Mouse (Mus musculus) forebrain, embryonic 16.5 days (tissue): Measurements from ENCODE around the gene Setdb1. TPM values are rescaled to one million over a fixed set of nuclear protein-coding genes. Genes with fewer than 3 reads are reported as not detected.
A peak's percentile ranks its signal among the peaks of the same experiment; 100 is the strongest.

ENCODE experiments used
- ATAC-seq: fragments of 200-750 bp; cut with Nextera tagmentation; 2 replicates; pipeline ENCODE4 v1.8.0; 2017; ENCODE audit warnings: mild to moderate bottlenecking, moderate library complexity
- H3K27ac ChIP-seq: fragments of 300-500 bp; sonication (generic); 2 replicates; pipeline ENCODE4 v1.5.1; 2014; ENCODE audit warnings: low read length, control low read depth
- H3K27me3 ChIP-seq: fragments of 300-500 bp; sonication (generic); replicated peaks from 2 replicates; pipeline ENCODE4 v1.6.1; 2014; ENCODE audit warnings: low read length; ENCODE audit not compliant: control insufficient read depth, insufficient read depth
- H3K36me3 ChIP-seq: fragments of 300-500 bp; sonication (generic); 2 replicates; pipeline ENCODE4 v1.6.1; 2014; ENCODE audit not compliant: control insufficient read depth, insufficient read depth
- H3K4me1 ChIP-seq: fragments of 300-500 bp; sonication (generic); replicated peaks from 2 replicates; pipeline ENCODE4 v1.6.1; 2014; ENCODE audit warnings: low read length; ENCODE audit not compliant: control insufficient read depth, insufficient read depth
- H3K4me2 ChIP-seq: fragments of 300-500 bp; sonication (generic); 2 replicates; pipeline ENCODE4 v1.6.1; 2014; ENCODE audit warnings: mild to moderate bottlenecking, low read length, control low read depth
- H3K4me3 ChIP-seq: fragments of 300-500 bp; sonication (generic); replicated peaks from 2 replicates; pipeline ENCODE4 v1.5.1; 2014; ENCODE audit warnings: mild to moderate bottlenecking, low read length, control low read depth
- H3K9ac ChIP-seq: fragments of 300-500 bp; sonication (generic); replicated peaks from 2 replicates; pipeline ENCODE4 v1.6.1; 2014; ENCODE audit warnings: low read depth, low read length, control low read depth
- H3K9me3 ChIP-seq: fragments of 300-500 bp; sonication (generic); 2 replicates; pipeline ENCODE4 v1.6.1; 2016; ENCODE audit warnings: low read length; ENCODE audit not compliant: control insufficient read depth
- WGBS: fragments of 180-500 bp; shearing (Covaris S2); extraction: QIAGEN DNeasy Blood & Tissue Kit; methylation state at CpG from one replicate; pipeline ENCODE4 v1.1.7; 2014; 5-methylcytosine and 5-hydroxymethylcytosine counted together
- polyA plus RNA-seq: library from polyadenylated mRNA; unstranded; fragments of >200 nt; fragmentation: Nextera tagmentation; extraction: Ambion mirVana; gene quantifications from 2 replicates; pipeline ENCODE4 v1.2.1, GENCODE M21; 2015

The Setdb1 gene
- polyA plus RNA-seq, 1 experiment from 2014 or later = 52.6 TPM

- Histone ChIP-seq H3K9me3 (no peaks in the 10 kb centered on the region), H3K4me3 (no peak overlapping the region), H3K9ac (no peak overlapping the region), H3K27ac (no peak overlapping the region), H3K4me2 (no peak overlapping the region), H3K4me1 (peaks cover 18% of the 10 kb centered on the region), H3K27me3 (no peaks in the 10 kb centered on the region), H3K36me3 (peaks cover 6% of the 10 kb centered on the region)
- 89% methylated on average over 7 of the region's 7 CpGs for WGBS
- no peak for ATAC-seq
Observed at GRCm38 (mm10) chr3:95286510-95286909, 70.5 kb downstream of the Setdb1 start.

GRCm38 (mm10) chr3:95286011-95286410, 71.0 kb downstream of the Setdb1 start:
- Histone ChIP-seq H3K4me3 (no peak overlapping the region), H3K4me2 (no peak overlapping the region), H3K9me3 (no peaks in the 10 kb centered on the region), H3K9ac (no peak overlapping the region), H3K4me1 (peaks cover 18% of the 10 kb centered on the region), H3K27me3 (no peaks in the 10 kb centered on the region), H3K27ac (no peak overlapping the region), H3K36me3 (peaks cover 6% of the 10 kb centered on the region)
- WGBS = 67% methylated on average over 5 of the region's 5 CpGs
- ATAC-seq = no peak

DNA sequence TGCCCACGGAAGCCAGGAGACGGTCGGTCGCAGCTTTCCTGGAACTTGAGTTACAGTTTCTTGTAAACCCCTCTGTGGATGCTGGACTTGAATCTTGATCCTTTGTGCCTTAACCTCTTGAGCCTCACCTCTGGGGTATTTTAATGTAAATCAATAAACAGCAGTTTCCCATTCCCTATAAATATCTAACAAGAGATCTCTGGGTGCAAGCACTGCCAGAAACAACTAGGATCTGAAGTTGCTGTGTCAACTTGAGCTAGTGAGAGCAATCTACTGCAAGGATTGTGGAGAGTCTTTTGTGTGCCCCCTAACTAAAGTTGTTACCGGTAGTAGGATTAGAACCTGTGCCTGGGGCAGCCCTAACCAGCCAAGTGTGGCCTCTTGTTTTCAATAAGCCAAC, 71.6 kb downstream of the Setdb1 start:
- no peak for ATAC-seq
- H3K27ac ChIP-seq = no peak overlapping the region
- H3K4me3 ChIP-seq = no peak overlapping the region
- no peaks in the 10 kb centered on the region for H3K9me3 ChIP-seq
- H3K36me3 ChIP-seq = peaks cover 6% of the 10 kb centered on the region; the same call in 1 of the 2 replicates
- no peak overlapping the region for H3K4me2 ChIP-seq
- WGBS = 92% methylated on average over 5 of the region's 5 CpGs
- H3K27me3 ChIP-seq = no peaks in the 10 kb centered on the region
- H3K9ac ChIP-seq = no peak overlapping the region
- H3K4me1 ChIP-seq = peaks cover 23% of the 10 kb centered on the region

DNA sequence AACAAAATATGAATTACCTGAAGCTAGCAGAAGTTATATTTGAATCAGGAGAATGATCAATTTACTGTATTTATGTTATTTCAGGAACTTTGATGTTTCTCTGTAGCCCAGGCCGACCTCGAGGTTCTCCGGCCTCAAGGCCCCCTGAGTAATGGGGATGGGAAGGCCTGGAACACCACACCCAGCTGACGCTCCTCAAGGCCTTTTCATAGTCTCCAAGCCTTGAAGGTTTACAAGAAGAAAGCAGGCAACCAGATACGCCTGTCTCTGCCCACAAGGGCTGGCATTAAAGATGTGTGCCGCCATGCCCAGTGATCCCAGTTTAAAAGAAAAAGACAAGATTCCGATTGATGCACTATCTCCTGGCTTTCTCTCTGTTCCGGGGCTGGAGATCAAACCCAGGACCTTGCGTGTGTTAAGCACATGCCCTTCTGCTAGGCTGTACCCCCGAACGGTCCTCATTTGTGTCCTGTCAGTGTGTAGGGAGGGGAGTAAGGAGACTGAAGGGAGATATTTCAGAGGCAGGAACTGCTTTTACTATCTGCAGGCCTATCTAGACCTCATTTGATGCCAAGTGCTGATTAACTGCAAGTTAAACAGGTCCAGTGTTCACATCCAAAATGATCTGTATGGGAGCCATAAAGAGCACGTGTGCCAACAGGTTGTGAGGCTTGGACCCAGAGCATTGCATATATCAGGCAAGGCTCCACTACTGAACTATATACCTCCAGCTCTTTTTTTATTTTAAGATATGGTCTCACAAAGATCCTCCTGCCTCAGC, 72.3 kb downstream of the Setdb1 start:
- no peak overlapping the region for H3K27ac ChIP-seq
- ATAC-seq = no peak
- H3K9me3 ChIP-seq = no peaks in the 10 kb centered on the region
- H3K4me1 ChIP-seq = peaks cover 24% of the 10 kb centered on the region
- H3K27me3 ChIP-seq = no peaks in the 10 kb centered on the region
- H3K9ac ChIP-seq = peak overlapping the region; percentile 23
- no peak overlapping the region; the same call in 1 of the 2 replicates for H3K4me2 ChIP-seq
- 91% methylated on average over 12 of the region's 12 CpGs for WGBS
- peaks cover 6% of the 10 kb centered on the region; the same call in 1 of the 2 replicates for H3K36me3 ChIP-seq
- no peak overlapping the region for H3K4me3 ChIP-seq

DNA sequence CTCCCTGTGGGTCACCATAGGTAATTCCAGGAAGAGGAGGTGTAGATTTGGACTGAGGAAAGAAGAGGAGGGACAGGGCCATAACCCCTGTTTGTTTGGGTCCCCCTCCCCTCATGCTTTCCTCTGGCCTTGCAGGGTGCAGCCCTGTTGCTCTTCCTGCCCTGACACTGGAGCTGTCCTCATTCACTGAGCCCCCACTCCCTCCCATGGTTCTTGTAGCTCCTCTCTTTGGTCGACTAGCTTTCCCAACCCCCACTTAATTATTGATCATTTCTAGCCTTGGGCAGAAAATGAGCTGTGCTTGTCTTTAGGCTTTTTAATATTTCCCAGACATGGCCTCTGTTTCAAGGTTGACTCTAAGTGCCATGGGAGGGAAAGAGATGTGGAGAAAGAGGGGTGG, 72.9 kb downstream of the Setdb1 start:
- Histone ChIP-seq H3K27ac (no peak overlapping the region), H3K36me3 (peaks cover 6% of the 10 kb centered on the region; the same call in 1 of the 2 replicates), H3K27me3 (no peaks in the 10 kb centered on the region), H3K4me1 (peaks cover 24% of the 10 kb centered on the region), H3K4me2 (peak overlapping the region; percentile 93), H3K9me3 (no peaks in the 10 kb centered on the region), H3K4me3 (peak overlapping the region; percentile 85), H3K9ac (peak overlapping the region; percentile 91)
- no peak for ATAC-seq
- 26% methylated on average over 1 of the region's 1 CpGs for WGBS

DNA sequence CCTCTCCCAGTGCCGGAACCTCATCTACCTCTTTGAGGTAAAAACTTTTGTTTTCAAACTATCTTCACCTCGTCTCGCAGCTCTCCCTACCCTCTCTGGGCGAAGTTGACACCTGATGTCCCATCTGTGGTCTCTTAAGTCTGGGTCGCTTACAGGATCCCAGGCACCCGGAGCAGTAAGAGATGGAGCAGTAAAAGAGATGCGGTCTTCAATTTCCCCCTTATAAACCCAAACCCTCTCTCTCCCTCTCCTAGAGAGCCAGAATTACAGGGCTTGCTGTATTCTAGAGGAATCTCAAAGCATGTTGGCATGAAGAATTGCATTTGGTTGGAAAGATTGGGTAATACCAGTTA, 73.4 kb downstream of the Setdb1 start:
- 1% methylated on average over 7 of the region's 7 CpGs for WGBS
- H3K36me3 ChIP-seq = peaks cover 6% of the 10 kb centered on the region; the same call in 1 of the 2 replicates
- peak overlapping the region; percentile 93 for H3K4me2 ChIP-seq
- peak overlapping the region; percentile 96 for H3K27ac ChIP-seq
- peaks cover 24% of the 10 kb centered on the region for H3K4me1 ChIP-seq
- H3K27me3 ChIP-seq = no peaks in the 10 kb centered on the region
- no peaks in the 10 kb centered on the region for H3K9me3 ChIP-seq
- ATAC-seq = no peak
- H3K4me3 ChIP-seq = peak overlapping the region; percentile 85
- peak overlapping the region; percentile 91 for H3K9ac ChIP-seq

GRCm38 (mm10) chr3:95282865-95283588, 74.0 kb downstream of the Setdb1 start:
- H3K9me3 ChIP-seq = no peaks in the 10 kb centered on the region
- no peaks in the 10 kb centered on the region for H3K27me3 ChIP-seq
- H3K36me3 ChIP-seq = 0 out of 2 replicates have a peak, but pooled peaks cover 3% of the 10 kb centered on the region
- H3K4me1 ChIP-seq = peaks cover 24% of the 10 kb centered on the region
- peak overlapping the region; percentile 96 for H3K27ac ChIP-seq
- WGBS = under 1% methylated on average over 51 of the region's 51 CpGs
- H3K4me3 ChIP-seq = peak overlapping the region; percentile 85
- H3K4me2 ChIP-seq = peak overlapping the region; percentile 93
- H3K9ac ChIP-seq = peak overlapping the region; percentile 91
- peak; percentile 71 for ATAC-seq

GRCm38 (mm10) chr3:95282381-95282864, 74.6 kb downstream of the Setdb1 start:
- Histone ChIP-seq H3K4me1 (peaks cover 24% of the 10 kb centered on the region), H3K4me2 (peak overlapping the region; percentile 93), H3K36me3 (no peaks in the 10 kb centered on the region), H3K27me3 (no peaks in the 10 kb centered on the region), H3K4me3 (peak overlapping the region; percentile 85), H3K27ac (peak overlapping the region; percentile 96), H3K9me3 (no peaks in the 10 kb centered on the region), H3K9ac (peak overlapping the region; percentile 91)
- WGBS = under 1% methylated on average over 11 of the region's 11 CpGs
- ATAC-seq = no peak
